Mouse (Mus musculus): ENCODE measurements at regions not wholly inside any gene's neighbourhood (a gene's known extent, or its start where the extent isn't known, plus 50 kb on each side); places are given as distances from the start of the nearest gene placed in this dataset.

DNA sequence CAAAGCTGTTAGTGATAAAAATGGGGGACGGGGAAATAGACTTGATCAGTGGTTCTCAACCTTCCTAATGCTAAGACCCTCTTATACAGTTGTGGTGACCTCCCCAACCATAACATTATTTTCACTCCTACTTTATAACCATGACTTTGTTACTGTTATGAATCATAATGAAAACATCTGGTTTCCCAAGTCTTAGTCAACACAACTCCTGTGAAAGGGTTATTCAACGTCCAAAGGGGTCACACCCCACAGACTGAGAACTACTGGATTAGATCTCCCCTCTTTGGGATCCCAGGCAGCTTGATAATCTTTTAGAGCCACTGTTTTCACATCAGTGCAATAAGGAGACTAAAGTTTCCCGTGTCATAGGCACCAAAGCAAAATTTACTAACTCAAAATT, 141.1 kb upstream of the Fndc3a start:
- DNase-seq (ENCODE audit: low spot score): no peak

GRCm38 (mm10) chr14:72848271-72848955, 138.6 kb upstream of the Fndc3a start:
- no peak for DNase-seq (ENCODE audit: low spot score)

DNA sequence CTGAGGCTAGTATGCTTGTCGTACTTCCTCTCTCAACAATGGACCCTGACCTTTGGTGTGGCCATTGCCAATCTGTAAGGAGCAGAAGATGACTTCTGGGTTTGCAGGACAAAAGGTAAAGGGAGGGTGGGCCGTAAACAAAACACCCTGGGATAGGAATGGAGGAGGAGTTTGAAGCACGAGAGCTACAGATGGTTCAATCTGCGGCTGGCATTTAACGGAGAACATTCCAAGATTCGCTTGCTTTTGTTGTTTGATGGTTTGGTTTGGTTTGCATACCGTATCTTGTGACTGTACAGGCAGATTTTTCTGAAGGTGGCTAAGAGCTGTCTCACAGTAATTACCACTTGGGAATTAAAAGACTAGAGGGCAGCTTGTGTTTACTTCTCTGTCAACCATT, 137.7 kb upstream of the Fndc3a start:
- no peak for DNase-seq (ENCODE audit: low spot score)

DNA sequence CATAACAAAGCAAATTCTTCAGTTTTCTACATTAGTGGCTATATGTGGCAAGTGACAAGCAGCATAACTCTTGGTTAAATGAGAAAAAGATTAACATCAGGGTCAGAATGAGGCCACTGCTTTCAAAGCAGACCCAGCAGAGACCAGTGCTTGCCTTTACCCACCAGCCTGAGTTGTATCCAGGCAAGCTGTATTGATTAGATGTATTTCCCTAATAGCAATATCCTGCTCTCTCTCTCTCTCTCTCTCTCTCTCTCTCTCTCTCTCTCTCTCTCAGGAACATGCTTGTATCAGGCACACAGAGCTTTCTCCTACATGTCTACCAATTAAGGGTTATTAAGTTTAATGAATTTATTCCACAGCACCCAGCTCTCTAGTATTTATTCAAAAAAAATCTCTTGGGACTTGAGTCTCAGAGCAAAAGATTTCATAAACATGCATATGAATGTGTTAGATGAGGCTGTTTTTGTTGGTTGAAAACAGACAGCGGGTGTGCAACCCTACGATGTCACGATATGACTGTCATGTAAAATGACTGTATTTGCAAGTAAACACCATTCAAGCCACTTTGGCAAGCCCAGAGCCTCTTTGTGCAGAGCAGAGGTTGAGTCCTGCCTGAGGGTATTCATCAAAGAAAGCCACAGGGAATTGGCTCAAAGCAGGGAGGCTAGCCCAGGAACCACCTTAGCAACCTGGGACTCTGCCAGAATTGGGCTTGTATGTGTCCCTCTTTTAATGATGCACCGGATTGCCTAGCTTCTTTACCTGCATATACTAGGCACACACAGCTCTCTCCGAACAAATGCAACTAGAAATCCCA, 136.0 kb upstream of the Fndc3a start:
- no peak for DNase-seq (ENCODE audit: low spot score)

- DNase-seq (ENCODE audit: low spot score): no peak
Measured at GRCm38 (mm10) chr14:72844753-72845369, 135.1 kb upstream of the Fndc3a start.

DNA sequence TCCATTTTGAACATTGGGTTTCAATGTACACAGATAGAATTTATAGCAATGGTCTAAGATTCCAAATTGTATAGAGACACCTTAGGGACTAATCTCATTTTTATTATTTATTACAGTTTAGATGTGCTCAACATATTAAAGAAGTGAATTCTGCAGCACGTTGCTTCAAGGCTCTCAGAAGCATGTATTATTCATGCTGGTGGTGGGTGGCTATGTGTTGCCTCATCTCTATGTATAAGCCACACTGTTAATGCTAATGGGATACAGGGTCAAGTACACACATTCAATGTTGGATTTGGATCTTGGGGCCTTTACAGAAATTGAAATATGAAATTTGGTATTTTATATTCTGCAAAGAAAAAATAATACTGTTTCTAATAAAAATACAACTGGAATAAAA, 131.9 kb upstream of the Fndc3a start:
- DNase-seq (ENCODE audit: low spot score): no peak

DNA sequence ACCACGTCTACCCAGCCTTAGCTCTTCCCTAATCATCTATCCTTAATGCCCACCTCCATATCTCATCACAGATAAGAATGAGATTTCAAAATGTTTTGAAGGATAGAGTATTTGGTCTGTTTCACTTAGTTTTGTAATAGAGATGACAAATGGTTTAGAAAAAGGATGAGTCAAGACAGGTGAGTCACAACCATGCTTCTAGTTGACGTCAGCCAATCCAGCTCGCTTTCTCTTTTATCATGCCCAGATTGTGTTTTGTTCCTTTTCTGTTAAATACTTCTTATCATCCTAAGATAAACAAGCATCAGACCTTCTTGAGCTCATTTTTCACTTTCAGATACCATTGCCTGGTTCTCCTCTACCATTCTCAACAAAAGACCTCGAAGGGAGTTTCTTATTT, 125.4 kb upstream of the Fndc3a start:
- no peak for DNase-seq (ENCODE audit: low spot score)

DNA sequence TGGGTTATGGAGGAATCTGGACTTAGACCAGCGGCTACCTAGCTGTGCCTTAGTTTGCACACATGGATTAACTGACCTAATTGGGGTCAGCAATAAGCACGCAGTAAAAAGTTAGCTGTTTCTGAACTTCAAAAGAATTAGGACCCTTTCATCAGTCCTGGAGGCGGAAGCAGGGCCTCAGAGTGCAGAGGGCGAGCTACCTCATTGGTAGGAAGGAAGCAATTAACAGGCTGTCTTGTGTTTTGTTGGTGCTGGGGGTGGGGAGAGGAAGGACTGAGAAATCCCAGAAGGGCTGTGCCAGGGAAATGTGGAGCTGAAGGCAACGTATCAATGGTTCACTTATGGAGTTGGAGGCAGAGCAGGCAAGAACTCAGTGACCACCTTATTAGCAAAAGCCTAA, 119.5 kb upstream of the Fndc3a start:
- DNase-seq (ENCODE audit: low spot score): no peak

- DNase-seq (ENCODE audit: low spot score): no peak
Measured at GRCm38 (mm10) chr14:72825549-72825948, 115.7 kb upstream of the Fndc3a start.

DNA sequence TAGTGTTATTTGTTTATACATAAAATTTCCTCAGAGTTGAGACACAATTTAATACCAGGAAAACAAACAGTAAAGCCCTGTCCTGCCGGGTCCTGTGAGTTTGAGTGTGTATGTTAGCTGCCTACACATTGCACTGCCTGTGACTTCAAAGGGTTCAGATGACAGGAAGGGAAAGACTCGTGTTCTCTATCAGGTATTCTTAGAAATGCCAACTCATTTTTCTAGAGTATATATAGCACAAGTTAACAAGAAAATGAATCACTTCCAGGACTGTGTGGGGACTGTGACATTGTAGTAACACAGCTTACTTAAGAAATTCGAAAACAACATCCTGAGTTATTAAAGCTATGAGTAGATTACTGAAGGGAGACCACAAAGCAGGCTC, 112.4 kb upstream of the Fndc3a start:
- DNase-seq (ENCODE audit: low spot score): no peak

DNA sequence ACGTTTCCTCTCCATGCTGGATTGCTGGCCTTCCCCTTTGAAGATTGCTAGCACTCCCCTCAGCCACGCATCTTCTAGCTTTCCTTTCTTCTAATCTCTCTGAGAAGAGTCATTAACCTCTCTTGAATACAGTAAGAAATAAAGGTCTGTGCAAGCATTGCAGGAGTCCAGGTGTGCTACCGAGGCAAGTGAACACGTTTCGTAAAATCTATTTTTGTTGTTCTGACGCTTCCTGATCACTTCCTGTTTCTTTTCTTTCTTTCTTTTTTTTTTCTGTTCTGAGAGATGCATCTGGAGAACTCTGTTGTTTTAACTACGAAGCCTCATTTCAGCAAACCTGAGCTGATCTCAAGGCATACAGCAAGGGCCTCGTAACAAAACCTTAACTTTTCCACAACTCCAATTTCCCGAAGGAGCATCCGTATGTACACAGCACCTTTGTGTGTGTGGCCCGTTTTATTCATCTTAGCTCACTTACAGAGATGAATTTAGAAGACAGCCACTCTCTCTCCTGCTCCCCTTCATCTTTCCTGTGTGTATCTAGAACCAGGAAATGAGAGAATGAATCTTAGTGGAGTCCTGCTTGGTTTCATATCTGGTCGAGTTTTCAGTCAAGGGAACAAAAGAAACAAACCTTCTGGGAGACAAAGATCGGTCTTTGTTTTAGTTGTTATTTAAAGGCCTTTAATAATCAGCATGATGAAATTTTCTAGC, 111.9 kb upstream of the Fndc3a start:
- no peak for DNase-seq (ENCODE audit: low spot score)

DNA sequence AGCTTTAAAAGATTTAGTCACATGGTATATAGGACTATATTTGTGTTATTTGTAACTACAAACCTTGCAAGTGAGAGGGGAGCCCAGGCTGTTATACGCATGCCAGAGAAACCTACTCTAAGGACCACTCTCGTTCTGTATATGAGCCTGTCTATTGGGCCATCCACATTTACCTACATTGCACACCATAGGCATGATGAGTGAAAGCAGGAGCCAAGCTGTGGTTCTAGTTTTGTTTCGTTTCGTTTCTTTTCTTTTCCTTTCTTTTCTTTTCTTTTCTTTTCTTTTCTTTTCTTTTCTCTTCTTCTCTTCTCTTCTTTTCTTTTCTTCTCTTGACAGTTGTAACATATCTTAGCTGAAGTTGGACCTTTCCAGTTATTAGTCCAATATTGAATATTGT, 109.2 kb upstream of the Fndc3a start:
- no peak for DNase-seq (ENCODE audit: low spot score)

- no peak for DNase-seq (ENCODE audit: low spot score)
Measured at GRCm38 (mm10) chr14:72817764-72818163, 108.0 kb upstream of the Fndc3a start.

DNA sequence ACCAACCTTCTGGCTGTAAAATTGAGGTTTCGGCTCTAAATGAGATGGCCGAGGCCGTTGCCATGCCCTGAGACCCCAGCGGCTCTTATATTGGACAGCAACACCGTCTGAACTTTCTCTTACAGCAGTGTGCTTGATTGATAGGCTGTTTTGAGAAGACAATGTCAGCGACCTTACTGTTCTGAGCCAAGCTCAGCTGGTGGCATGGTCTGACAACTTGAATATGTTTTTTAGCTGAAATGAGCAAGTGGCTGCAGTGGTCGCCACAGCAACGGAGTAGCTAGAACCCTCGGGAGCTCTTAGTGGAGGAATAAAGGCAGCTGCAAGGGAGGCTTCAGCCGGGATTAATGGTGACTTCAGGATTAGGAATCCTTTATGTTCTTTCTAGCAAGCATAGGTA, 107.0 kb upstream of the Fndc3a start:
- no peak for DNase-seq (ENCODE audit: low spot score)

- DNase-seq (ENCODE audit: low spot score): no peak
Measured at GRCm38 (mm10) chr14:72809138-72809537, 99.3 kb upstream of the Fndc3a start.

DNA sequence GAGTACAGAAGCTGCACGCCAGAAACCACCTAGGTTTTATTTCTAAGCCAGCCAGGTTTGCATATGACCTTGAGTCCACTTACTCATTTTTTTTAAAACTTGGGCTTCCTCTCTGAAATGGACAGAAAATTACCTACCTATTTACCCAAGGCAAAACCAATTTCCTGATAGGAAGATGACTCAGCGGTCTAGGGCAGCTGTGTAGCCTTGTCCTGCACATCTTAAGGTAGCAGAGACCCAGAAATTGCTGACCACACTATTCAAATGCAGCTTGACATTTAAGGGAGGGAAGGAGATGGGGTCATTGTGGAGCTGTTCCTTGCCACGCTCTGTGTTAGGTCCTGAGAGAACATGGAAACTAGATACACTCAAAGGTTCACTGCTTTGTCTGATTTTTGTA, 98.1 kb upstream of the Fndc3a start:
- no peak for DNase-seq (ENCODE audit: low spot score)

DNA sequence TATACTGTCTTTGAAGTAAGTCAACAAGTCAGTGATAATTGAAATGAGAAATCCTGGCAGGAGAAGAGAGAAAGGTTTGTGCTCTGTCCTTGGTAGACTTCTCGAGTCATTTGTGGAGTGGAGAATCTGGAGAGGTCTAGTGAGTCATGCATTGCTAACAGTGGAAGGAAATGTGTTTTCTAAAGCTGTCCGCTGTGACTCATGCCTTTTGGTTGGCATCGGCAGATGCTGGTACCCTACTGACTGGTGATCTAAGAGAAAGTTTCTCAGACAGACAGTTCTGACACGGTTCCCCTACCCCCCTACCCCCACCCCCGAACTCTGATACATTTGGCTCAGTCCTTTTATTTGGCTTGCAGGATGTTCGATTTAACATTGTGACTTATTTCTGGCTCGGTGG, 97.5 kb upstream of the Fndc3a start:
- peak; percentile 7 for DNase-seq (ENCODE audit: low spot score)

DNA sequence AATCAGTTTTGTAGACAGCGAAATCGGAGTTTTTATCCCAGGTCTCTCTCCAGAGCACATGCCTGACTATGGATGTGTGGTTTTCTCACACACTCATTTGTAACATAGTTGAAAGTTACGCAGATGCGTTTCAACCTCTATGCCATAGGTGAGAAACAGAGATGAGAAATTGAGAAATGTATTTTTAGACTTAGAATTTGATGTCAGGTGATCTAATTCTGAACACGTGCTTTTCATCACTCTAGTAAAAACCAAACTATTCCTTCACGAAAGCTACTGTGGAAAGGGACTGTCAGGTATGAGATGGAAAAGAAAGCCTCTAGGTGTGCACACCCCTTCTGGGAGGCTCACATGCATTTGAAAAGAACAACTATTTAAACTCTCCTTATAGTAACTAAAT, 96.8 kb upstream of the Fndc3a start:
- no peak for DNase-seq (ENCODE audit: low spot score)

GRCm38 (mm10) chr14:72803579-72803978, 93.8 kb upstream of the Fndc3a start:
- DNase-seq (ENCODE audit: low spot score): no peak

DNA sequence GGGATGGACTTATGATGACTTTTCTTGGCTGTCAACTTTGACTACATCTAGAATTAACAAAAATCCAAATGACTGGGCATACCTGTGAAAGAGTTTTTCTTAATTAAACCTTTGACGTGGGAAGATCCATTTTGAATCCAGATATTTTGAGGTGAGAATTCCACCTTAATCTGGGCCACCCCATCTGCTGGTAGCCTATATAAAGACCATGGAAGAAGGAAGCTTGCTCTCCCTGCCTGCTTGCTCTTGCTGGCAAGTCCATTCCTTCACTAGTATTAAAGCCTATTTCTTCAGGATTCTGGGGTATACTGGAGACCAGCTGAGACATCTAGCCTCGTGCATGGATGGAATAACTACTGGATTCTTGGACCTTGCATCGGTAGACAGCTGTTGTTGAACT, 80.9 kb upstream of the Fndc3a start:
- DNase-seq (ENCODE audit: low spot score): no peak

- no peak for DNase-seq (ENCODE audit: low spot score)
Measured at GRCm38 (mm10) chr14:72786929-72787328, 77.1 kb upstream of the Fndc3a start.

GRCm38 (mm10) chr14:72783248-72783647, 73.4 kb upstream of the Fndc3a start:
- DNase-seq (ENCODE audit: low spot score): no peak

GRCm38 (mm10) chr14:72779446-72779845, 69.6 kb upstream of the Fndc3a start:
- DNase-seq (ENCODE audit: low spot score): no peak
